Mouse (Mus musculus) CD8-positive naive resting alpha-beta T cell, adult 57 days (primary cell): ENCODE results near the gene Gm10181. TPM values are rescaled to one million over a fixed set of nuclear protein-coding genes. Genes with fewer than 3 reads are reported as not detected.

Source experiments
- total RNA-seq: library from RNA; stranded (reverse); gene quantifications from one replicate; pipeline ENCODE4 v1.2.4, GENCODE M21; 2023

Gm10181 gene
- not detected for total RNA-seq

GRCm38 (mm10) chr9:25089122-25089521 lies at the start of gene Gm10181:
TSS of gene Gm10181 (plus strand) at chr9:25089422.

Other genes with a start within 250 kb of the Gm10181 start
- gene Herpud2, start 62.4 kb downstream of the Gm10181 start, total RNA-seq = 85.0 TPM
- gene Sept7, start 163.0 kb downstream of the Gm10181 start, total RNA-seq = 149 TPM